Mouse (Mus musculus): Measurements from ENCODE around the gene Sec23b. TPM values are rescaled to one million over a fixed set of nuclear protein-coding genes. Genes with fewer than 3 reads are reported as not detected.
"Not testable (repeated sequence)": the region's sequence is repeated elsewhere in the genome, so short reads cannot be mapped to it uniquely, and the experiment has no call there.

The Sec23b gene
- polyA plus RNA-seq, 1 experiment, result 84.7 TPM

GRCm38 (mm10) chr2:144593036-144593435 lies 37.0 kb downstream of the Sec23b start:
- H3K27ac ChIP-seq (ENCODE audit: insufficient read depth, low read length); H3K4me3 ChIP-seq (ENCODE audit: low read depth, low read length); H3K9me3 ChIP-seq (replicated peaks; ENCODE audit: control insufficient read depth, insufficient read depth, low read length, poor library complexity, severe bottlenecking); H3K27me3 ChIP-seq (ENCODE audit: control insufficient read depth, insufficient read depth, low read length, poor library complexity, severe bottlenecking); H3K36me3 ChIP-seq (ENCODE audit: control insufficient read depth, insufficient read depth, low read length, poor library complexity, severe bottlenecking); H3K9ac ChIP-seq (ENCODE audit: low read depth, poor library complexity, severe bottlenecking); H3K4me1 ChIP-seq (ENCODE audit: control insufficient read depth, insufficient read depth, low read length): not testable (repeated sequence)
- peak; percentile 20 for TF ChIP-seq CTCF (IDR thresholded peaks at IDR 0.05; ENCODE audit: low read depth, low read length)

DNA sequence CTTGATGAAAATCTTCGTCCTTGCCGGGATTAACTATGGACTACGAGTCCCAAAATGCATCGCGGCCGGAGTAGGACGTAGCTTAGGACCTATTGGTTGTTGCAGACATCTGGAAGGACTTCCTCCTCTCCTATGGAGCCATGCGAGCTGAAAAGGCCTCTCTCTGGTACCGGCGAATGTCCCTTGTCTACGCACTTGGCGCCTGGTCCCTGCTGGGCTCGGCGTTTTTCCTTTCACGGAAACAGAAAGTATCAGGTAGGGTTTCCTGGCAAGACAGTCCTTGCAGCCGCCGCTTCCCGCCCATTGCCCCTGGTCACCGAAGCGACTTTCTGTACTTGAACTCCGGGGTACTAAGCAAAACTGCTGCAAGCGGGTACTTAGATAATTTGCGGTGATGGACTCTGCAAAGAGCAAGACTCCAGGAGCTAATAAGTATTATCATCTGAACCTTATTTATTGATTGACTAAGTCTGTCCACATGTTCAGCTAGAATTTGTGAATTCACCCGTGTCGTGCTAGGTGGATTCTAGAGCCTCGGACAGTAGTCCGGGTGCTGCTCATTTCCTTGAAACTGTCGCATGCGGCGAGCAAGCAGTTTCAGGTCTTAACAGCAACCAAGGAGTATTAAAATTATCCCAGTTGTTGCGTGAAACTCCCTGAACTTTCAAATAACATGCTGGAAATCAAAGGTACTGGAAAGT lies 38.1 kb downstream of the Sec23b start, which contains the start of gene Smim26:
Smim26 (plus strand) TSS at position 104 of the 701 bp plus-strand sequence.
- TF ChIP-seq EP300 (IDR thresholded peaks at IDR 0.05; ENCODE audit: insufficient read depth, low read depth, low read length) (no peak), CTCF (IDR thresholded peaks at IDR 0.05; ENCODE audit: low read depth, low read length) (no peak), POLR2A (IDR thresholded peaks at IDR 0.05; ENCODE audit: insufficient read depth, low read length) (peak; percentile 22)
- Histone ChIP-seq H3K4me3 (ENCODE audit: low read depth, low read length) (peak within 1 kb of the TSS; percentile 79), H3K27me3 (ENCODE audit: control insufficient read depth, insufficient read depth, low read length, poor library complexity, severe bottlenecking) (no peaks in the 10 kb centered on the region), H3K27ac (ENCODE audit: insufficient read depth, low read length) (no peak within 1 kb of the TSS), H3K9ac (ENCODE audit: low read depth, poor library complexity, severe bottlenecking) (peak within 1 kb of the TSS; percentile 41), H3K9me3 (replicated peaks; ENCODE audit: control insufficient read depth, insufficient read depth, low read length, poor library complexity, severe bottlenecking) (no peaks in the 10 kb centered on the region), H3K36me3 (ENCODE audit: control insufficient read depth, insufficient read depth, low read length, poor library complexity, severe bottlenecking) (no peaks in the 10 kb centered on the region), H3K4me1 (ENCODE audit: control insufficient read depth, insufficient read depth, low read length) (no peaks in the 10 kb centered on the region)

GRCm38 (mm10) chr2:144598006-144598405 lies 42.0 kb downstream of the Sec23b start:
- H3K9me3 ChIP-seq (replicated peaks; ENCODE audit: control insufficient read depth, insufficient read depth, low read length, poor library complexity, severe bottlenecking), result no peaks in the 10 kb centered on the region
- H3K9ac ChIP-seq (ENCODE audit: low read depth, poor library complexity, severe bottlenecking), result no peak overlapping the region

GRCm38 (mm10) chr2:144599831-144600687 lies 44.0 kb downstream of the Sec23b start, which contains the start of gene Dtd1:
TSS of gene Dtd1 (plus strand) at chr2:144599897.
- no peaks in the 10 kb centered on the region for H3K9me3 ChIP-seq (replicated peaks; ENCODE audit: control insufficient read depth, insufficient read depth, low read length, poor library complexity, severe bottlenecking)
- H3K36me3 ChIP-seq (ENCODE audit: control insufficient read depth, insufficient read depth, low read length, poor library complexity, severe bottlenecking), result no peaks in the 10 kb centered on the region
- H3K4me1 ChIP-seq (ENCODE audit: control insufficient read depth, insufficient read depth, low read length), result no peaks in the 10 kb centered on the region
- no peaks in the 10 kb centered on the region for H3K27me3 ChIP-seq (ENCODE audit: control insufficient read depth, insufficient read depth, low read length, poor library complexity, severe bottlenecking)
- peak within 1 kb of the TSS; percentile 94 for H3K4me3 ChIP-seq (ENCODE audit: low read depth, low read length)
- TF ChIP-seq POLR2A (IDR thresholded peaks at IDR 0.05; ENCODE audit: insufficient read depth, low read length) (peak; percentile 90), EP300 (IDR thresholded peaks at IDR 0.05; ENCODE audit: insufficient read depth, low read depth, low read length) (no peak), CTCF (IDR thresholded peaks at IDR 0.05; ENCODE audit: low read depth, low read length) (peak; percentile 78)
- no peak within 1 kb of the TSS for H3K27ac ChIP-seq (ENCODE audit: insufficient read depth, low read length)
- H3K9ac ChIP-seq (ENCODE audit: low read depth, poor library complexity, severe bottlenecking), result peak within 1 kb of the TSS; percentile 91

More at GRCm38 (mm10) chr2:144598006-144598405, 42.0 kb downstream of the Sec23b start:
- Histone ChIP-seq H3K27ac (ENCODE audit: insufficient read depth, low read length) (no peak overlapping the region), H3K4me3 (ENCODE audit: low read depth, low read length) (no peak overlapping the region), H3K36me3 (ENCODE audit: control insufficient read depth, insufficient read depth, low read length, poor library complexity, severe bottlenecking) (no peaks in the 10 kb centered on the region), H3K4me1 (ENCODE audit: control insufficient read depth, insufficient read depth, low read length) (no peaks in the 10 kb centered on the region), H3K27me3 (ENCODE audit: control insufficient read depth, insufficient read depth, low read length, poor library complexity, severe bottlenecking) (no peaks in the 10 kb centered on the region)
- TF ChIP-seq EP300 (IDR thresholded peaks at IDR 0.05; ENCODE audit: insufficient read depth, low read depth, low read length) (no peak), CTCF (IDR thresholded peaks at IDR 0.05; ENCODE audit: low read depth, low read length) (no peak), POLR2A (IDR thresholded peaks at IDR 0.05; ENCODE audit: insufficient read depth, low read length) (no peak)

- no peak overlapping the region for H3K4me3 ChIP-seq (ENCODE audit: low read depth, low read length)
- no peak for TF ChIP-seq EP300 (IDR thresholded peaks at IDR 0.05; ENCODE audit: insufficient read depth, low read depth, low read length)
- no peak for TF ChIP-seq CTCF (IDR thresholded peaks at IDR 0.05; ENCODE audit: low read depth, low read length)
- TF ChIP-seq POLR2A (IDR thresholded peaks at IDR 0.05; ENCODE audit: insufficient read depth, low read length), result no peak
- no peaks in the 10 kb centered on the region for H3K4me1 ChIP-seq (ENCODE audit: control insufficient read depth, insufficient read depth, low read length)
- H3K27me3 ChIP-seq (ENCODE audit: control insufficient read depth, insufficient read depth, low read length, poor library complexity, severe bottlenecking), result no peaks in the 10 kb centered on the region
- H3K36me3 ChIP-seq (ENCODE audit: control insufficient read depth, insufficient read depth, low read length, poor library complexity, severe bottlenecking), result no peaks in the 10 kb centered on the region
- H3K9me3 ChIP-seq (replicated peaks; ENCODE audit: control insufficient read depth, insufficient read depth, low read length, poor library complexity, severe bottlenecking), result no peaks in the 10 kb centered on the region
- no peak overlapping the region for H3K9ac ChIP-seq (ENCODE audit: low read depth, poor library complexity, severe bottlenecking)
- no peak overlapping the region for H3K27ac ChIP-seq (ENCODE audit: insufficient read depth, low read length)
Measured at GRCm38 (mm10) chr2:144601576-144601975, 45.5 kb downstream of the Sec23b start.

- Histone ChIP-seq H3K9ac (ENCODE audit: low read depth, poor library complexity, severe bottlenecking) (no peak overlapping the region), H3K9me3 (replicated peaks; ENCODE audit: control insufficient read depth, insufficient read depth, low read length, poor library complexity, severe bottlenecking) (peaks cover 5% of the 10 kb centered on the region), H3K27me3 (ENCODE audit: control insufficient read depth, insufficient read depth, low read length, poor library complexity, severe bottlenecking) (no peaks in the 10 kb centered on the region), H3K4me1 (ENCODE audit: control insufficient read depth, insufficient read depth, low read length) (no peaks in the 10 kb centered on the region), H3K36me3 (ENCODE audit: control insufficient read depth, insufficient read depth, low read length, poor library complexity, severe bottlenecking) (no peaks in the 10 kb centered on the region), H3K27ac (ENCODE audit: insufficient read depth, low read length) (no peak overlapping the region), H3K4me3 (ENCODE audit: low read depth, low read length) (no peak overlapping the region)
- TF ChIP-seq EP300 (IDR thresholded peaks at IDR 0.05; ENCODE audit: insufficient read depth, low read depth, low read length) (no peak), CTCF (IDR thresholded peaks at IDR 0.05; ENCODE audit: low read depth, low read length) (no peak), POLR2A (IDR thresholded peaks at IDR 0.05; ENCODE audit: insufficient read depth, low read length) (no peak)
Measured at GRCm38 (mm10) chr2:144613956-144614355, 57.9 kb downstream of the Sec23b start.
